Mouse (Mus musculus): Measurements from ENCODE around the gene 1700020L24Rik. TPM values are rescaled to one million over a fixed set of nuclear protein-coding genes. Genes with fewer than 3 reads are reported as not detected.
A peak's percentile ranks its signal among the peaks of the same experiment; 100 is the strongest.

Gene 1700020L24Rik
- polyA plus RNA-seq, 1 experiment from 2014 or later = 1.5 TPM

DNA sequence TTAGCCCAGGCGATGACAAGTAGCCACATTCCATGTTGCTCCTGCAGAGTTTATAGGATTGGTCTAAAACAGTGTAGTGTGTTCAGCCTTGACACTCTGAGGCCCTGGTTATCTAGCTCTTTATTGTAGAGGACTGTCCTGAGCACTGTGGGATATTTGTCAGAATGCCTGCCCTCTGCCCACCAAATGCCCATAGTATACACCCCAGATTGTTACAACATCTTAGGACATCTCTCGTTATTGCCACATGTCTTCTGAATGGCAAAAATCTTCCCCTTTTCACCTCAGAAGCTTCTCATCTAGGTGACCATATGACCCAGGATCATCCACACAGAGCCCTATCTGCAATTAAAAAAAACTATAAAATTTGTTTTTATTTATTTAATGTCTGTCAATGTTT, 4.9 kb upstream of the 1700020L24Rik start:
- H3K4me2 ChIP-seq (ENCODE audit: low read depth, low read length) = no peak overlapping the region
- no peak overlapping the region for H3K9ac ChIP-seq (ENCODE audit: low read depth, low read length)
- no peak overlapping the region for H3K4me3 ChIP-seq (ENCODE audit: low read length)
- H3K9me3 ChIP-seq (ENCODE audit: control insufficient read depth, low read length) = no peaks in the 10 kb centered on the region
- H3K27me3 ChIP-seq (replicated peaks; ENCODE audit: control insufficient read depth, insufficient read depth, low read length) = peaks cover 4% of the 10 kb centered on the region; the same call in 1 of the 2 replicates
- no peaks in the 10 kb centered on the region; the same call in 1 of the 2 replicates for H3K4me1 ChIP-seq (ENCODE audit: control insufficient read depth, insufficient read depth, low read length)
- no peaks in the 10 kb centered on the region for H3K36me3 ChIP-seq (ENCODE audit: control insufficient read depth, insufficient read depth, low read length)
- 68% methylated on average over 2 of the region's 2 CpGs for WGBS
- H3K27ac ChIP-seq (ENCODE audit: low read length) = no peak overlapping the region
- no peak for ATAC-seq

GRCm38 (mm10) chr11:83439426-83440060, 2.1 kb downstream of the 1700020L24Rik start:
- Histone ChIP-seq H3K27ac (ENCODE audit: low read length) (no peak overlapping the region), H3K4me3 (ENCODE audit: low read length) (peak overlapping the region; percentile 69), H3K9me3 (ENCODE audit: control insufficient read depth, low read length) (no peaks in the 10 kb centered on the region), H3K4me2 (ENCODE audit: low read depth, low read length) (peak overlapping the region; percentile 94), H3K27me3 (replicated peaks; ENCODE audit: control insufficient read depth, insufficient read depth, low read length) (peaks cover 23% of the 10 kb centered on the region), H3K4me1 (ENCODE audit: control insufficient read depth, insufficient read depth, low read length) (peaks cover 11% of the 10 kb centered on the region), H3K9ac (ENCODE audit: low read depth, low read length) (peak overlapping the region; percentile 77), H3K36me3 (ENCODE audit: control insufficient read depth, insufficient read depth, low read length) (no peaks in the 10 kb centered on the region)
- WGBS = 27% methylated on average over 11 of the region's 11 CpGs
- no peak for ATAC-seq

GRCm38 (mm10) chr11:83440081-83441064, 2.9 kb downstream of the 1700020L24Rik start:
- Histone ChIP-seq H3K27me3 (replicated peaks; ENCODE audit: control insufficient read depth, insufficient read depth, low read length) (peaks cover 26% of the 10 kb centered on the region), H3K4me3 (ENCODE audit: low read length) (peak overlapping the region; percentile 69), H3K4me2 (ENCODE audit: low read depth, low read length) (peak overlapping the region; percentile 94), H3K9me3 (ENCODE audit: control insufficient read depth, low read length) (no peaks in the 10 kb centered on the region), H3K9ac (ENCODE audit: low read depth, low read length) (peak overlapping the region; percentile 77), H3K27ac (ENCODE audit: low read length) (no peak overlapping the region), H3K4me1 (ENCODE audit: control insufficient read depth, insufficient read depth, low read length) (peaks cover 11% of the 10 kb centered on the region), H3K36me3 (ENCODE audit: control insufficient read depth, insufficient read depth, low read length) (no peaks in the 10 kb centered on the region)
- WGBS = 1% methylated on average over 68 of the region's 75 CpGs
- peak; percentile 96 for ATAC-seq

- no peaks in the 10 kb centered on the region for H3K9me3 ChIP-seq (ENCODE audit: control insufficient read depth, low read length)
- peaks cover 28% of the 10 kb centered on the region for H3K27me3 ChIP-seq (replicated peaks; ENCODE audit: control insufficient read depth, insufficient read depth, low read length)
- peaks cover 11% of the 10 kb centered on the region for H3K4me1 ChIP-seq (ENCODE audit: control insufficient read depth, insufficient read depth, low read length)
- H3K4me3 ChIP-seq (ENCODE audit: low read length) = no peak overlapping the region
- WGBS = 50% methylated on average over 7 of the region's 7 CpGs
- H3K27ac ChIP-seq (ENCODE audit: low read length) = no peak overlapping the region
- no peak for ATAC-seq
- H3K9ac ChIP-seq (ENCODE audit: low read depth, low read length) = 0 out of 2 replicates have a peak overlapping the region, but pooled peaks have one; percentile 77
- H3K4me2 ChIP-seq (ENCODE audit: low read depth, low read length) = peak overlapping the region; percentile 94
- no peaks in the 10 kb centered on the region for H3K36me3 ChIP-seq (ENCODE audit: control insufficient read depth, insufficient read depth, low read length)
Observed at GRCm38 (mm10) chr11:83441235-83441634, 3.8 kb downstream of the 1700020L24Rik start.

DNA sequence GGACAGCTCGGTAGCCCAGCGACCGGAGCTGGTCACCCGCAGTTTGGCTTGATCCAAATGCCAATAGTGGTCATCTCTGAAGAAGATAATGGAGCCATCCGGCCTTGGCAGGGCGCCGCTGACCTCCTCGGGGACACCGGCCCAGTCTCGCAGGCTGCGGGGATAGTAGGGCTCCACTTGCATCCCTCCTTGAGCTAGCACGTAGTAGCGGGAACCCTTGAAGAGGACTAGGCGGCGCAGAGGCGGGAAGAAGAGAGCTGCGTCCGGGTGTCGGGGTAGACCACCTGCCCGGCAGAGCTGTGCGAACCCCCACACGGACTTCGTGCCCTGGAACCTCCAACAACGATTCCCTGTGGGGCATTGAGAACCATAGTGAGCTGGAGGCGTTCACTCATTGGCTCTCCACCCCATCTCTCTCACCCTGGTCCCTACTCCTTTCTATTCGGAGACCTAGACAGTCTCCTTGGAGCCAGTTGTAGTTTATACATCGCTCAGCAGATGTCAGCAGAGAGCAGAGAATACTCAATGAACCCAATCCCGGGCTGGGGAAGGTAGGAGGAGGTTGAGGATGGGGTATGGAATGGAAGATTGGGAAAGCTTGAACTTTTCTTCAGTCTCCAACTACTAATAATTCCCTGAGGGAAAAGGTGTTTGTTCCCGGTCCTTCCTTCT, 5.3 kb downstream of the 1700020L24Rik start:
- peak overlapping the region; percentile 53 for H3K4me2 ChIP-seq (ENCODE audit: low read depth, low read length)
- 15% methylated on average over 29 of the region's 29 CpGs for WGBS
- no peak overlapping the region for H3K9ac ChIP-seq (ENCODE audit: low read depth, low read length)
- no peaks in the 10 kb centered on the region for H3K36me3 ChIP-seq (ENCODE audit: control insufficient read depth, insufficient read depth, low read length)
- peaks cover 12% of the 10 kb centered on the region for H3K4me1 ChIP-seq (ENCODE audit: control insufficient read depth, insufficient read depth, low read length)
- no peak overlapping the region for H3K27ac ChIP-seq (ENCODE audit: low read length)
- ATAC-seq = 0 out of 2 replicates have a peak, but pooled peaks have one; percentile 16
- H3K4me3 ChIP-seq (ENCODE audit: low read length) = peak overlapping the region; percentile 27
- H3K9me3 ChIP-seq (ENCODE audit: control insufficient read depth, low read length) = no peaks in the 10 kb centered on the region
- peaks cover 28% of the 10 kb centered on the region for H3K27me3 ChIP-seq (replicated peaks; ENCODE audit: control insufficient read depth, insufficient read depth, low read length)

GRCm38 (mm10) chr11:83443824-83444223, 6.3 kb downstream of the 1700020L24Rik start:
- no peaks in the 10 kb centered on the region for H3K36me3 ChIP-seq (ENCODE audit: control insufficient read depth, insufficient read depth, low read length)
- H3K4me2 ChIP-seq (ENCODE audit: low read depth, low read length) = no peak overlapping the region
- no peak overlapping the region for H3K4me3 ChIP-seq (ENCODE audit: low read length)
- H3K4me1 ChIP-seq (ENCODE audit: control insufficient read depth, insufficient read depth, low read length) = peaks cover 22% of the 10 kb centered on the region
- no peak for ATAC-seq
- no peak overlapping the region for H3K9ac ChIP-seq (ENCODE audit: low read depth, low read length)
- H3K27ac ChIP-seq (ENCODE audit: low read length) = no peak overlapping the region
- no peaks in the 10 kb centered on the region for H3K9me3 ChIP-seq (ENCODE audit: control insufficient read depth, low read length)
- 15% methylated on average over 7 of the region's 7 CpGs for WGBS
- H3K27me3 ChIP-seq (replicated peaks; ENCODE audit: control insufficient read depth, insufficient read depth, low read length) = peaks cover 28% of the 10 kb centered on the region

GRCm38 (mm10) chr11:83445001-83445400, 7.5 kb downstream of the 1700020L24Rik start:
- 0 out of 2 replicates have a peak overlapping the region, but pooled peaks have one; percentile 3 for H3K9ac ChIP-seq (ENCODE audit: low read depth, low read length)
- WGBS = 25% methylated on average over 19 of the region's 19 CpGs
- H3K27ac ChIP-seq (ENCODE audit: low read length) = no peak overlapping the region
- peaks cover 28% of the 10 kb centered on the region for H3K27me3 ChIP-seq (replicated peaks; ENCODE audit: control insufficient read depth, insufficient read depth, low read length)
- H3K4me3 ChIP-seq (ENCODE audit: low read length) = peak overlapping the region; percentile 23
- H3K9me3 ChIP-seq (ENCODE audit: control insufficient read depth, low read length) = no peaks in the 10 kb centered on the region
- no peak for ATAC-seq
- peaks cover 29% of the 10 kb centered on the region for H3K4me1 ChIP-seq (ENCODE audit: control insufficient read depth, insufficient read depth, low read length)
- H3K4me2 ChIP-seq (ENCODE audit: low read depth, low read length) = peak overlapping the region; percentile 45
- H3K36me3 ChIP-seq (ENCODE audit: control insufficient read depth, insufficient read depth, low read length) = no peaks in the 10 kb centered on the region

- H3K4me2 ChIP-seq (ENCODE audit: low read depth, low read length) = no peak overlapping the region
- 72% methylated on average over 10 of the region's 10 CpGs for WGBS
- no peaks in the 10 kb centered on the region for H3K9me3 ChIP-seq (ENCODE audit: control insufficient read depth, low read length)
- H3K4me1 ChIP-seq (ENCODE audit: control insufficient read depth, insufficient read depth, low read length) = peaks cover 24% of the 10 kb centered on the region
- no peaks in the 10 kb centered on the region for H3K36me3 ChIP-seq (ENCODE audit: control insufficient read depth, insufficient read depth, low read length)
- H3K9ac ChIP-seq (ENCODE audit: low read depth, low read length) = no peak overlapping the region
- H3K27me3 ChIP-seq (replicated peaks; ENCODE audit: control insufficient read depth, insufficient read depth, low read length) = peaks cover 19% of the 10 kb centered on the region
- H3K27ac ChIP-seq (ENCODE audit: low read length) = no peak overlapping the region
- ATAC-seq = no peak
- H3K4me3 ChIP-seq (ENCODE audit: low read length) = no peak overlapping the region
Observed at GRCm38 (mm10) chr11:83447612-83448011, 10.1 kb downstream of the 1700020L24Rik start.
